Mouse (Mus musculus) thymus, adult 2 months (tissue): ENCODE results near the gene AI837181.

Experiments
- CTCF ChIP-seq: fragments of 200-500 bp; IDR thresholded peaks from 2 replicates; pipeline ENCODE4 v1.5.1; 2012; ENCODE audit warnings: mild to moderate bottlenecking, control low read depth, low read length, moderate library complexity, borderline replicate concordance; ENCODE audit not compliant: control insufficient read depth, poor library complexity, insufficient read depth; ENCODE audit errors: extremely low read depth
- POLR2A ChIP-seq: fragments of 200-500 bp; IDR thresholded peaks from 2 replicates; pipeline ENCODE4 v1.6.1; 2012; ENCODE audit warnings: mild to moderate bottlenecking, low read length, control low read depth, moderate library complexity; ENCODE audit not compliant: control insufficient read depth, poor library complexity, insufficient read depth; ENCODE audit errors: extremely low read depth

DNA sequence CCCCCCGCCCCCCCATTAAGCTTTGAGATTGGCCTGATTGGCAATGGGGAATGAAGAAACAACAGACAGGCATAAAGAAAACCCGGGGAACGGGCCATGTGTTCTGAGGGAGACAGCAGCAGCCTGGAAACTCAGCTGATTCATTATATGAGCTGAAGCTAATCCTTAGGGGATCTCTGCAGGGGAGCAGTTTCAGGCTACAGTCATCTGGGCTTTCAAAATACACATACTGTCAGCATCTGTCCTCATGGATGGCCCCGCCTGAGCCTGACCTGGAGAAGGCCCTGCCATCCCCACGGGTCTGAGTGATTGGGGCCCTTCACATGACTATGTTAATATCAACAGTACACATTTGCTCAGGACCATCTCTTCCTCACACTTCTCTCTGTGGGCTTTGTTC lies 46.9 kb downstream of the AI837181 start:
- TF ChIP-seq POLR2A: no peak
- TF ChIP-seq CTCF: no peak
